Mouse (Mus musculus): ENCODE data around the gene Aida.
A peak's percentile ranks its signal among the peaks of the same experiment; 100 is the strongest.
"Not testable (repeated sequence)": the region's sequence is repeated elsewhere in the genome, so short reads cannot be mapped to it uniquely, and the experiment has no call there.

The Aida gene

GRCm38 (mm10) chr1:183320708-183321107 lies 24.3 kb downstream of the Aida start:
- DNase-seq (ENCODE audit: low spot score), result no peak

GRCm38 (mm10) chr1:183322496-183322895 lies 26.1 kb downstream of the Aida start:
- not testable (repeated sequence) for DNase-seq (ENCODE audit: low spot score)

- DNase-seq (ENCODE audit: low spot score), result no peak
Observed at GRCm38 (mm10) chr1:183323923-183324322, 27.5 kb downstream of the Aida start.

GRCm38 (mm10) chr1:183324433-183324832 lies 28.0 kb downstream of the Aida start:
- no peak for DNase-seq (ENCODE audit: low spot score)

GRCm38 (mm10) chr1:183327171-183327570 lies 30.8 kb downstream of the Aida start:
- DNase-seq (ENCODE audit: low spot score), result no peak

GRCm38 (mm10) chr1:183342902-183343301 lies 46.5 kb downstream of the Aida start:
- DNase-seq (ENCODE audit: low spot score), result not testable (repeated sequence)

GRCm38 (mm10) chr1:183344886-183345816 lies 48.8 kb downstream of the Aida start:
- DNase-seq (ENCODE audit: low spot score), result peak; percentile 87

GRCm38 (mm10) chr1:183345817-183346195 lies 49.4 kb downstream of the Aida start:
- DNase-seq (ENCODE audit: low spot score), result no peak

- peak; percentile 75 for DNase-seq (ENCODE audit: low spot score)
Observed at GRCm38 (mm10) chr1:183349840-183350239, 53.5 kb downstream of the Aida start.

- no peak for DNase-seq (ENCODE audit: low spot score)
Observed at GRCm38 (mm10) chr1:183358901-183359300, 62.5 kb downstream of the Aida start.

- DNase-seq (ENCODE audit: low spot score), result no peak
Observed at GRCm38 (mm10) chr1:183362301-183362700, 65.9 kb downstream of the Aida start.

- no peak for DNase-seq (ENCODE audit: low spot score)
Observed at GRCm38 (mm10) chr1:183362729-183363576, 66.6 kb downstream of the Aida start.

- DNase-seq (ENCODE audit: low spot score), result no peak
Observed at GRCm38 (mm10) chr1:183363577-183363867, 67.1 kb downstream of the Aida start.

- DNase-seq (ENCODE audit: low spot score), result no peak
Observed at GRCm38 (mm10) chr1:183366361-183366760, 70.0 kb downstream of the Aida start.

GRCm38 (mm10) chr1:183368601-183369400 lies 72.4 kb downstream of the Aida start:
- DNase-seq (ENCODE audit: low spot score), result peak; percentile 32

GRCm38 (mm10) chr1:183369427-183370014 lies 73.1 kb downstream of the Aida start, which contains the start of gene Mia3:
Gene Mia3 (minus strand): TSS chr1:183369553.
- DNase-seq (ENCODE audit: low spot score), result peak; percentile 96

- no peak for DNase-seq (ENCODE audit: low spot score)
Observed at GRCm38 (mm10) chr1:183374728-183375127, 78.3 kb downstream of the Aida start.

Measured in layer of hippocampus, adult 11-12 months (tissue).